Mouse (Mus musculus): ENCODE measurements around the gene Rpl3l.

- peak; percentile 75 for TF ChIP-seq CTCF (IDR thresholded peaks at IDR 0.05; ENCODE audit: low read depth, low read length)
- no peak for TF ChIP-seq POLR2A (IDR thresholded peaks at IDR 0.05; ENCODE audit: extremely low read depth, insufficient read depth, low read length)
Measured at GRCm38 (mm10) chr17:24745526-24746497, 18.2 kb downstream of the Rpl3l start.
